Mouse (Mus musculus) E14TG2a.4 (cell line): ENCODE data around the gene Ptp4a2.

Experiments
- CTCF ChIP-seq: conservative IDR thresholded peaks from 2 replicates; pipeline ENCODE4 v1.5.1; 2014; ENCODE audit warnings: low read length
- NANOG ChIP-seq: IDR thresholded peaks from 2 replicates; pipeline ENCODE4 v1.6.1; 2014; ENCODE audit warnings: borderline replicate concordance, low read length, mixed read lengths
- POU5F1 ChIP-seq: IDR thresholded peaks from 2 replicates; pipeline ENCODE4 v1.6.1; 2014; ENCODE audit warnings: low read length, borderline replicate concordance

DNA sequence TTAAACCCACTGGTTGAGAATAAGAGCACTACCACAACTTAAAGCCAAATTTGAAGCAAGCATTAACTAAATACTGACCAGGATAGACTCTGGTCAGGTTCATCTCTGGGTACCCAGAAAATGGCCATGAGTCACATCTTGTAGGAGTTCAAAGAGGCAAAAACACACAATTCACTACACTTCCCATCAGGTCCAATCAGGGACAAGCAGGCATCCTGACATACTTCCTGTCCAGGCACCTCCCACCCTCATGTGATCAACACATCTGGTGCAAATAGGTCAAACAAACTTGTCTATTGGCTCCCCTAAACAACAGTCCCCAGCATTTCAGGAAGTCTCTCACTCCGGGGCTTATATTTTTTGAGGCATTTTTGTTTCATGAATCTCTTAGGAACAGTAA is 7.7 kb upstream of the Ptp4a2 start:
- TF ChIP-seq CTCF (no peak), POU5F1 (no peak), NANOG (no peak)
